In the genomic region with DNA sequence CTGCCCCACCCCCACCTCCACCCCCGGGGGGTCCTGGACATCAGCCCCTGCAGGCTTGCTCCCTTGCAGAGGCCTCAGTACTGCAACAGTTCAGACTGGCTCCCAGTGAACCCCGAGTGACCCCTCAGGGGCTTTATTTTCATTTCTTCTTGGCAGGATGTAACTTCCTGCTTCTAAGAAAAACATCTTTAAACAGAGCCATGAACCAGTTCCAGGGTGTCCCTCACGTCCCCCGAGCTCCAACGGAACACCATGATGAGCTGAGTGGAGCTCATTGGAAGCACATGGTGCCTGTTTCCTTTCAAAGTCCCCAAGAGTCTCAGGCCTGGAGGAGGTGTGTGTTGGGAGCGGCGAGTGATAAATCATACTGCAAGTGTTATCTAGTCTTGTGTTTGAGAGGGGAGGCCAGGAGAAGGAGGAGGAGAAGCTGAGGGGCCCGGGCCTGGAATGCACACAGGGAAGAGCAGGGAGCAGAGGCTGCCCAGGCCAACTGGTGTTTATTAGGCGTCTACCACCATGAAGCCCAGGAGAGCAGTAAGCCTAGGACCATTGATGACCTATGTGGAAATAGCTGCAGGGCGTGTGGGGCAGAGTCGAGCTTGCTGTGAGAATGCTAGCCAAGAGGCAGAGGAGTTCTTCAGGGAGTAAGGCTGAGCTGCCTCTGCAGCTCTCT, we compare ENCODE assay signal across 8 mouse cellular contexts.
DNase-seq lines count a peak whose midpoint lies in the region; ATAC-seq lines count a peak whose summit lies in the region.

No protein-coding gene starts in this region.

- H3K9me3 ChIP-seq in heart, embryonic 10.5 days = no peaks in the 10 kb centered on the region
- no peaks in the 10 kb centered on the region for H3K9me3 ChIP-seq in heart, embryonic 11.5 days (replicated peaks; ENCODE audit: control insufficient read depth, low read length)

- peaks cover 22% of the 10 kb centered on the region; the same call in 1 of the 2 replicates for H3K4me1 ChIP-seq in heart, embryonic 10.5 days
- H3K4me1 ChIP-seq in heart, embryonic 11.5 days (ENCODE audit: control insufficient read depth, insufficient read depth, low read length) = peaks cover 14% of the 10 kb centered on the region

- H3K27me3 ChIP-seq in heart, embryonic 10.5 days (ENCODE audit: insufficient read depth, poor library complexity, severe bottlenecking) = no peaks in the 10 kb centered on the region
- no peaks in the 10 kb centered on the region for H3K27me3 ChIP-seq in heart, embryonic 11.5 days (ENCODE audit: control insufficient read depth, insufficient read depth, low read length)

- WGBS in heart, embryonic 10.5 days = 22% methylated on average over 11 of the region's 11 CpGs
- WGBS in heart, embryonic 11.5 days (ENCODE audit: insufficient replicate concordance) = 22% methylated on average over 11 of the region's 11 CpGs

- no peak overlapping the region for H3K27ac ChIP-seq in heart, embryonic 10.5 days
- H3K27ac ChIP-seq in heart, embryonic 11.5 days (ENCODE audit: low read depth, low read length) = no peak overlapping the region

- H3K9ac ChIP-seq in heart, embryonic 11.5 days (ENCODE audit: low read depth, low read length) = no peak overlapping the region

- H3K4me3 ChIP-seq in heart, embryonic 10.5 days = no peak overlapping the region
- H3K4me3 ChIP-seq in heart, embryonic 11.5 days (ENCODE audit: low read depth, low read length) = no peak overlapping the region

- peak; percentile 73; the same call in 1 of the 2 replicates for ATAC-seq in heart, embryonic 11.5 days (replicated peaks; ENCODE audit: insufficient number of reproducible peaks, low FRiP score, low TSS enrichment)
- ATAC-seq in erythroid progenitor cell, adult 5-6 weeks (replicated peaks; ENCODE audit: low FRiP score, poor library complexity, severe bottlenecking) = no peak

- no peaks in the 10 kb centered on the region for H3K36me3 ChIP-seq in heart, embryonic 10.5 days
- no peaks in the 10 kb centered on the region for H3K36me3 ChIP-seq in heart, embryonic 11.5 days (ENCODE audit: control insufficient read depth, insufficient read depth, low read length)

- H3K4me2 ChIP-seq in heart, embryonic 11.5 days = no peak overlapping the region

- DNase-seq in heart, adult 18-20 months = peak; percentile 63 to 82
- DNase-seq in heart, embryonic 10.5 days (ENCODE audit: low spot score) = no peak
- peak; percentile 74 for DNase-seq in kidney, postnatal 14 days
- DNase-seq in lung, postnatal 4 days = peak; percentile 43 to 77
- no peak for DNase-seq in right cerebral cortex, adult 18-20 months
- DNase-seq in layer of hippocampus, postnatal 10 days (ENCODE audit: low spot score in 2 of 2) = no peak

Comparison
In these comparisons a context has a peak if more than half of its experiments do, and no peak if none do; other contexts are left out.
1. DNase-seq: peak in heart, adult 18-20 months (2 of 2), kidney, postnatal 14 days (single experiment) and lung, postnatal 4 days (2 of 2); none in heart, embryonic 10.5 days (single experiment), right cerebral cortex, adult 18-20 months (single experiment) and layer of hippocampus, postnatal 10 days (0 of 2).